Mouse (Mus musculus) thymus, adult 2 months (tissue): ENCODE data around the gene Trappc2. TPM values are rescaled to one million over a fixed set of nuclear protein-coding genes. Genes with fewer than 3 reads are reported as not detected.

Experiments used
- DNase-seq: peaks from one replicate; pipeline ENCODE4 v3.0.0; 2021
- H3K27ac ChIP-seq: fragments of 200-500 bp; 2 replicates; pipeline ENCODE4 v1.5.1; 2012; ENCODE audit warnings: low read length, control low read depth; ENCODE audit not compliant: control insufficient read depth, insufficient read depth
- H3K27me3 ChIP-seq: fragments of 200-500 bp; 2 replicates; pipeline ENCODE4 v1.6.1; 2012; ENCODE audit warnings: mild to moderate bottlenecking, low read length, moderate library complexity, mixed read lengths; ENCODE audit not compliant: control insufficient read depth, insufficient read depth
- H3K36me3 ChIP-seq: fragments of 200-500 bp; 2 replicates; pipeline ENCODE4 v1.6.1; 2012; ENCODE audit warnings: mild to moderate bottlenecking, low read length, moderate library complexity; ENCODE audit not compliant: control insufficient read depth, insufficient read depth
- H3K4me1 ChIP-seq: fragments of 200-500 bp; replicated peaks from 2 replicates; pipeline ENCODE4 v1.6.1; 2012; ENCODE audit warnings: low read length; ENCODE audit not compliant: control insufficient read depth, insufficient read depth
- H3K4me3 ChIP-seq: fragments of 200-500 bp; 2 replicates; pipeline ENCODE4 v1.5.1; 2012; ENCODE audit warnings: mild to moderate bottlenecking, low read length, control low read depth, moderate library complexity; ENCODE audit not compliant: control insufficient read depth, insufficient read depth
- CTCF ChIP-seq: fragments of 200-500 bp; IDR thresholded peaks from 2 replicates; pipeline ENCODE4 v1.5.1; 2012; ENCODE audit warnings: mild to moderate bottlenecking, control low read depth, low read length, moderate library complexity, borderline replicate concordance; ENCODE audit not compliant: control insufficient read depth, poor library complexity, insufficient read depth; ENCODE audit errors: extremely low read depth
- POLR2A ChIP-seq: fragments of 200-500 bp; IDR thresholded peaks from 2 replicates; pipeline ENCODE4 v1.6.1; 2012; ENCODE audit warnings: mild to moderate bottlenecking, low read length, control low read depth, moderate library complexity; ENCODE audit not compliant: control insufficient read depth, poor library complexity, insufficient read depth; ENCODE audit errors: extremely low read depth
- WGBS: fragments of 180-500 bp; shearing (Covaris S2); methylation state at CpG from one replicate; pipeline ENCODE4 v1.1.7; 2018; 5-methylcytosine and 5-hydroxymethylcytosine counted together
- polyA plus RNA-seq: library from polyadenylated mRNA; depleted of rRNA; stranded (reverse); fragments of >200 nt; gene quantifications from 2 replicates; pipeline ENCODE4 v1.2.3, GENCODE M21; 2012; rRNA removed

The Trappc2 gene
- 2.0 and 2.9 TPM in 2 replicates for polyA plus RNA-seq

DNA sequence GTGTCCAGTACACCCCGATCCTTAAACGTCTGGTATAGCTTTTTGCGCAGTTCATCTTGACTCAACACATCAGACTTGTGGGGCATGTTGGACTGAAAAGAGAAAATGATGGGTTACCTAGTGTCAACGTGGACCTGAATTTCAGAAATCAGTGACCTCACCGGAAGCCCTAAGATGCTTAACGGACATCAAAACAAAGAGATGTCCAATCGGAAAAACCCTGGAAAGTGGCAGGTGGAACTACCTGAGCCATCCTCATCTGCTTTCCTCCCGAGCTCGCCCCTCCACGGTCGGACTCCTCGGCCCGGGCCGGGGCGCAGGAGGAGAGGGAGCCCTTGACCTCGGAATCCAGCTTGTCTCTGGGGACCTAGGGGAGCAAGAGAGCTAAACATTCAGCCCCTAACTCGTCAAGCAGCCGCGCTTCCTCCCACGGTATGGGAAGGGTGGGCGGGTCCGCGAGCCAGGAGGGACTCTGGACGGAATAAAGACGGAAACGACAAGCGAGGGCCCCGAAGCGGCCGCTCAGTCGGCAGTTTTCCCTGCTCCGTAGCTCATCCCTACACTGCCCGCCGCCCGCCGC, at the start of gene Trappc2:
Gene Trappc2 (plus strand): TSS at position 539 of the 580 bp plus-strand sequence.
- TF ChIP-seq POLR2A (no peak), CTCF (no peak)
- WGBS: 4% methylated on average over 32 of the region's 36 CpGs
- peaks cover 2% of the 10 kb centered on the region; the same call in 1 of the 2 replicates for H3K36me3 ChIP-seq
- H3K4me1 ChIP-seq: no peaks in the 10 kb centered on the region
- H3K27me3 ChIP-seq: no peaks in the 10 kb centered on the region
- H3K4me3 ChIP-seq: peak within 1 kb of the TSS; percentile 80
- H3K27ac ChIP-seq: no peak within 1 kb of the TSS
- DNase-seq: no peak

DNA sequence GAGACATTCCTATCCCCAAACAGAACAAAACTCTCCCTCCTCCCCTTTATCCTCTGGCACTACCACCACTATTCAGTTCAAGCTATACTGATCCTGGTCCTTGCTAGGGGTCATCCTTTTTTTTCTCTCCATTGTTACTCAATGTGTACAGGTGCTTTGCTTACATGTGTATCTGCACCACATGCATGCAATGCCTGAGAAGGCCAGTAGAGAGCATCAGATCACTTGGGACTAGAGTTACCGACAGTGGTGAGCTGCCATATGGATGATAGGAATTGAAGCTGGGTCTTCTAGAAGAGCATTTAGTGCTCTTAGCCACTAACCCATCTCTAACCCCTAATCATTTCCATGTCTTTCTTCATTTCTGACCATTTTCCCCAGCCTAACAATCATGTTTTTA, 46.6 kb upstream of the Trappc2 start:
- H3K36me3 ChIP-seq: no peaks in the 10 kb centered on the region
- 96% methylated on average over 1 of the region's 1 CpGs for WGBS
- DNase-seq: peak; percentile 6

DNA sequence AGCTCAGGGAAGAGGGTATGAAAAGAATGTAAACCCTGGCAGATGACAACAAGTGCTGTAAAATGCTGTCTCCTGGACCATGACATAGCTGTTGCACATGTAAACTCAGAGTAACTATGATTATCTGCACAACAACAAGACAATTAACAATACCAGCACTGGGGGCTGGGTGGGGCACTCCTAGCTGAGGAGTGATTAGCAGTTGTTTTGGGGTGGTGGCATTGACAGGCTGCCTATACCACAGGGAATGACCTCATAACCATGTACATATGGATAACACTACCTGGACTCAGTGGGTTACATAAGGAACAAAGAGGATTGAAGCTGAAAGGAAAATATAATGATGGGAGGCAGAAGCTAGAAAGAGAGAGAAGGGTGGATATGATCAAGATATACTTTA, 32.5 kb upstream of the Trappc2 start:
- Histone ChIP-seq H3K4me3 (no peak overlapping the region), H3K27me3 (no peaks in the 10 kb centered on the region), H3K36me3 (peaks cover 9% of the 10 kb centered on the region; the same call in 1 of the 2 replicates), H3K27ac (no peak overlapping the region), H3K4me1 (no peaks in the 10 kb centered on the region)
- TF ChIP-seq CTCF (no peak), POLR2A (no peak)
- no peak for DNase-seq

More for the DNA sequence above, 46.6 kb upstream of the Trappc2 start:
- no peak for TF ChIP-seq POLR2A
- no peak for TF ChIP-seq CTCF
- Histone ChIP-seq H3K4me1 (no peaks in the 10 kb centered on the region), H3K27ac (no peak overlapping the region), H3K4me3 (no peak overlapping the region), H3K27me3 (no peaks in the 10 kb centered on the region)

DNA sequence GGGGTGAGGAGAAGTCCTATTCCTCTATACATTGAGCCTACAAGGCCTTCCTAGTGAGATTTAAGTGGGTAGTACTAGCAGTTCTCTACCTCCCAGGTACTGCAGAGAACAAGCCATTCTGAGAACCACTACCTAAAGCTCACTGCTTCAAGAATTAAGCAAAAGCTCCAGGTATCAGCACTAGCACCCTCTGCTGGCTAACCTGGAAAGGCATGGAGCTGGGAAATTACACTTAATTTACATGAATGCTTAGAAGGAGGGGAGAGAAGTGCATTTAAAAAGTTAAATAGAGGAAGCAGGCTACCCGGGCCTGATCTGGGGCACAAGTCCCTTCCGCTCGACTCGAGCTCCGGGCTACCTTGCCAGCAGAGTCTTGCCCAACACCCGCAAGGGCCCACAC, 24.2 kb upstream of the Trappc2 start:
- H3K4me1 ChIP-seq: no peaks in the 10 kb centered on the region
- TF ChIP-seq CTCF (no peak), POLR2A (no peak)
- no peaks in the 10 kb centered on the region for H3K36me3 ChIP-seq
- 54% methylated on average over 6 of the region's 6 CpGs for WGBS
- H3K27me3 ChIP-seq: no peaks in the 10 kb centered on the region
- peak; percentile 17 for DNase-seq
- H3K4me3 ChIP-seq: no peak overlapping the region
- no peak overlapping the region for H3K27ac ChIP-seq

DNA sequence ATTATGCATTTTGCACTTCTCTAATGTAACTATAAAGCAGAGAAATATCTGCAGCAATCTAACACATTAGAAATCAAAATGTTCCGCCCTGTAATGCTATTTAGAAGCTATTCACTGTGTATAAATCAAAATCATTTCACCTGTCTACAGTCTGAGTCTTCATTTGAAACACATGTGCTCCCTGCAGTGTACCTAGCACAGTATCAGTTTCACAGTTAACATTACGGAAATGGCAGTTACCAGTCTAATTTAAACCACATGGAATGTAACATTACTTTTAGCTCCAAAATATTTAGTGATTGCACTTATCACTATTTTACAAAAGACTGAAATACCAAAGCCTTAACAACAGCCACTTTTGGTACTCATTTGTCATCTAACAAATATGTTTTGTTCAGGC, 5.6 kb upstream of the Trappc2 start:
- no peak overlapping the region for H3K4me3 ChIP-seq
- no peaks in the 10 kb centered on the region for H3K4me1 ChIP-seq
- TF ChIP-seq POLR2A (no peak), CTCF (no peak)
- H3K36me3 ChIP-seq: peaks cover 4% of the 10 kb centered on the region; the same call in 1 of the 2 replicates
- DNase-seq: no peak
- no peak overlapping the region for H3K27ac ChIP-seq
- no peaks in the 10 kb centered on the region for H3K27me3 ChIP-seq
- WGBS: 97% methylated on average over 2 of the region's 2 CpGs

DNA sequence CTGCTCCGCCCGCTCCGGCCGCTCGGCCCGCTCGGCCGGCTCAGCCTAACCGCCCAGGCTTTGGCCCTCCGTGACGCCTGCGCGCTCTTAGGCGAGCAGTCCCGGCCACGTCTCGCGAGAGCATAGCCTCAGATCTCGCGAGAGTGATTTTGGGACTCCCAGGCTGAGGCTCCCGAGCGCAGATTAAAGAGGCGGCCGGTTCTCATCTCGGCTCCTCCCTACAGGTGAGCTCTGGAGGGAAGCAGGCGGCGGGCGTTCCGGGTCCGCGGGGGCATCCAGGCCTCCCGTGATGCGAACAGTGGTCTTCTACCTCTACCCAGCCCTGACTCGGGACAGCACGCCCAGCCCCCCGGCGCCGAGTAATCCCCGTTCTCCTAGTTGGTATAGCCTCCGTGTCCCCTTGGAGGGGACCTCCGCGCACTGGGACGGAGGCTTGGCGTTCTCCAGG, 266 bp downstream of the Trappc2 start, which contains the start of gene Ofd1:
Gene Ofd1 (minus strand): TSS at position 89 of the 448 bp plus-strand sequence.
- Histone ChIP-seq H3K27me3 (no peaks in the 10 kb centered on the region), H3K4me3 (peak within 1 kb of the TSS; percentile 80), H3K36me3 (no peaks in the 10 kb centered on the region), H3K4me1 (no peaks in the 10 kb centered on the region), H3K27ac (no peak within 1 kb of the TSS)
- DNase-seq: peak; percentile 84
- WGBS: 2% methylated on average over 44 of the region's 44 CpGs
- TF ChIP-seq POLR2A (peak; percentile 88), CTCF (no peak)
